Mouse (Mus musculus) thymus, postnatal 0 days (tissue): ENCODE measurements around the gene Lyrm4. TPM values are rescaled to one million over a fixed set of nuclear protein-coding genes. Genes with fewer than 3 reads are reported as not detected.

Experiments
- DNase-seq: peaks from one replicate; pipeline ENCODE4 v3.0.0-alpha.2; 2015; ENCODE audit warnings: low spot score
- polyA plus RNA-seq: library from polyadenylated mRNA; unstranded; fragments of >200 nt; fragmentation: Nextera tagmentation; extraction: Ambion mirVana; gene quantifications from 2 replicates; pipeline ENCODE4 v1.2.1, GENCODE M21; 2015

The Lyrm4 gene
- 23.5 and 25.1 TPM in 2 replicates for polyA plus RNA-seq

DNA sequence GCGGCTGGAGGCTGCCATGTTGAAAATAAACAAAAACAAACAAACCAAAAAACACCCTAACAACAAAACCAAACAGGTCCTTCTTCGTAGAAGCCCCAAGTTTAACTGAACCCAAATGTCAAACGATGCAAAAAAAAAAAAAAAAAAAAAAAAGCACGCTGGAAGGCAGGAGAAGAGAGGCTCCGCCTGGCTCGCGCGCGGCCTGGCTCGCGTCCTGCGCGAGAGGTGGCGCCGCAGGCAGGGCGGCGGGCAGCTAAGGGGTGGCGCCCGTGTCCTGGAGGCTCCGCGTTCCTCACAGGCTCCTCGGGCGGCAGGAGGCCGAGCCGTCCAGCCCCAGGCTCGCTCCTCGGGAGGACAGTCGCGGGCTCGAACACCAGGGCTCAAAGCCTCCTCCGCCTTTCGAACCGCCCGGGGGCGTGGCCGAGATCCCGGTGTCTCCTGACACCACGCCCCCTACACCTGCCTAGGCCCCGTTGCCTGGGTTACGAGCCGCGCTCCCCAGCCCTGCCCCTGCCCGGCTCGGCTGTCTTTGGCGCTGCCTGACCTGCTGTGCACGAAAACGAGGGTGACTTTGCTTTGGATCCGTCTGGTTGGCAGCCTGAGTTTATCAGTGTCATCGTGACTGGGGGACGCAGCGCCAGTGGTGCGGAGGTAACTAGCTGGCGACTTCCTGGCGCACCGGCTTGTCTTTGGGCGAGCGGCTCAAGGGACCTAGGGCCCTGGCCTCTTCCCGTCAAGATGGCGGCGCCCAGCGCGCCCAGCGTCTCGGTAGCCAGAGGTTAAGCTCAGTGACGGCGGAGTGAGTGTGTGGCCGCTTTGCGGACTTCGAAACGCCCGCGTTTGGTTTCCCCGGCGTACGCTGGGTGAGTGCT lies at the start of gene Lyrm4, which contains the start of gene Fars2:
Gene Lyrm4, minus strand, starts transcription at position 384 of the 872 bp plus-strand sequence.
Gene Fars2, plus strand, starts transcription at position 270 of the 872 bp plus-strand sequence.
- peak; percentile 96 for DNase-seq

GRCm38 (mm10) chr13:36163898-36164297 lies 46.6 kb upstream of the Lyrm4 start:
- no peak for DNase-seq

GRCm38 (mm10) chr13:36163411-36163810 lies 46.1 kb upstream of the Lyrm4 start:
- DNase-seq, result no peak

DNA sequence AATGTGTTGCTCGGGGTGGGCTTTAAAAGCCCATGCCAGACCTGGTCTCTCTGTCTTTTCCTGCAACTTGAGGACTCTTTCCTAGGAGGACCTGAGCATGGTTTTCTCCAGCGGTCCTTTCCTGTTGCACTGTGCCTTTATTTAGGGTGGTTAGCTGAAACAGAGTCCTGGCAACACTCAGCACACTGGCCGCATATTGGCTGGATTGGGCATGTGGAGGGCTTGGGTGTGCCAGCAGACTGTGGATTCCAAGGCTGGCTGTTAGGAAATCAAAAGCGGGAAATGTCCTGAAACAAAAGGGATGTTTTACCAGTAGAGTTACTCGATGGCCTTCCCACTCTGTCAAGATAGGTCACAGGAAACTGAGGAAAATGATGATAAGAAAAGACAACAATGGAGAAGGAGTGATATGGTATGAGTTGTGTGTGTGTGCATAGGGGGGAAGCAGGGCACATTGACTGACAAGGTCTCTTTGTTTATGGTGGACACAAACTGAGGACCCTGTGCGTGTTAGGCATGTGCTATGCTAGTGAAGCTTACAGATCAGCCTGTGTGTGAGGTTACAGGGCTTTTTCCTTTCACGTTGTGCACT lies 39.1 kb upstream of the Lyrm4 start:
- DNase-seq, result no peak

GRCm38 (mm10) chr13:36152728-36153498 lies 35.6 kb upstream of the Lyrm4 start:
- DNase-seq, result no peak

GRCm38 (mm10) chr13:36150272-36150671 lies 32.9 kb upstream of the Lyrm4 start:
- DNase-seq, result peak; percentile 2

DNA sequence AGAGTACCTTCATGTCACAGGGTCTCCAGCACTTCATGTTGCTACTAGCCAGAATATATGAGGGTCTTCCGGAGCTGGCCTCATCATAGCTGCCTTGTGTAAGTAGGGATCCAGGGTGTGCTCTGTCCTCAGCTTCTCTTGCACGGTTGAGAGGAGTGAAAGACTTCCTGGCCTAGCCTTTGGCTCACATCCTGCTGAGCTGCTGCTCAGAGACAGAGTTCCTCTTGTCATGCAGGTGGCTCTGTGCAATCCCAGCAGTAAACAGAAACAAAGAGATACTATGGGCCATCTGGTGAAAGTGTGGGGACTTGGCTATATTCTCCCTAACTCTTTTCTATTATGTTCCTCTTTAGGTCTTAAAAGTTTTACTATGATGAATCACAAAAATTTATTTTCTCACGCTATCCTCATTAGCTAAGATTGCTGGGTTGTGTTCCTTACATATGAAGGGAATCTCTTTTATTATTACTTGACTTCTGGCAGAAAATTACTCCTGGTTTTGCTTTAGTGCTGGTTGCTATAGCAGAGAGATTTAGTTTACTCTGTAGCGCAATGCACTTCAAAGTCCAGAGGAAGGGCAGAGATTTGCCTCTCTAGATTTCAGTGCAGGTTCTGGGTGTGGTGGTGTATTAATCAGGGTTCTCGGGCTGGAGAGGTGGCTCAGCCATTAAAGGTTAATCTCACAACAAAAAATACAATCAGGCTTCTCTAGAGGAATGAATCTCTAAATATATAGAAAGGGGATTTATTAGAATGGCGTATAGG lies 32.0 kb upstream of the Lyrm4 start:
- peak; percentile 64 for DNase-seq

DNA sequence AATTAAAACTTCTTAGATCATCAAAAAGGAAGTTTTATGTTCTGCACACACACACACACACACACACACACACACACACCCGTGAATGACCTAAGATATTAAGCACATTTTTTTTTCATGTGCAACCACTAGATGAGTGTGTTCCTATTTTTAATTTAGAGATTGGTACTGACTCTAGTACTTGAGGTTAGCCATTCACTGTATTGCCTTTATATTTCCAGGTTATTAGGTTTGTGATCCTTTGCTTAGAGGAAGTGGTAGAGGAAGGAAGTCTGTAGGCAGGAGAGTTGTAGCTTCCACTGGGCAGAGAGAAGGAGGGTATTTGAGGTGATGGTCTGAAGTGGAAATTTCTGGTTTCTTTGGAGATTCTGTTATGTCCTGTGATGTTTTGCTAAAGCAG lies 28.3 kb upstream of the Lyrm4 start:
- no peak for DNase-seq

GRCm38 (mm10) chr13:36140247-36141016 lies 23.1 kb upstream of the Lyrm4 start:
- no peak for DNase-seq

DNA sequence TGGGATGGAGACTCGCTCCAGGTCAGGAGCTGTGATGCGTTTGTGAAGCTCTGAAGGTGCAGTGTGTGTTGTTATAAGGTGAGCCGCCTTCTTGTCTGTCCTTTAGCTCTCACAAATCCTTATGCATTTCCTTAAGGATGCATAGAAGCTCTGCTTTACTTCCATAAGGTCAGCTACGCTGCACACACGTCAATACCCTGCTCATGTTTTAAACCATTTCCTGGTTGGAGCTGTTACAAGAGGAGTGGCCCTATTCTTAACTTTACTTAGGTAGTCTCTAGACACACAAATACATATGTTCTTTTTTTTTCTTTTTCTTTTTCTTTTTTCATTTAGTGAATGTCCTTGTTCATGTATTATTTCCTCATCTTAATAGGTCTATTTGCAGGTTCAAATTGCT lies 22.4 kb upstream of the Lyrm4 start:
- no peak for DNase-seq

DNA sequence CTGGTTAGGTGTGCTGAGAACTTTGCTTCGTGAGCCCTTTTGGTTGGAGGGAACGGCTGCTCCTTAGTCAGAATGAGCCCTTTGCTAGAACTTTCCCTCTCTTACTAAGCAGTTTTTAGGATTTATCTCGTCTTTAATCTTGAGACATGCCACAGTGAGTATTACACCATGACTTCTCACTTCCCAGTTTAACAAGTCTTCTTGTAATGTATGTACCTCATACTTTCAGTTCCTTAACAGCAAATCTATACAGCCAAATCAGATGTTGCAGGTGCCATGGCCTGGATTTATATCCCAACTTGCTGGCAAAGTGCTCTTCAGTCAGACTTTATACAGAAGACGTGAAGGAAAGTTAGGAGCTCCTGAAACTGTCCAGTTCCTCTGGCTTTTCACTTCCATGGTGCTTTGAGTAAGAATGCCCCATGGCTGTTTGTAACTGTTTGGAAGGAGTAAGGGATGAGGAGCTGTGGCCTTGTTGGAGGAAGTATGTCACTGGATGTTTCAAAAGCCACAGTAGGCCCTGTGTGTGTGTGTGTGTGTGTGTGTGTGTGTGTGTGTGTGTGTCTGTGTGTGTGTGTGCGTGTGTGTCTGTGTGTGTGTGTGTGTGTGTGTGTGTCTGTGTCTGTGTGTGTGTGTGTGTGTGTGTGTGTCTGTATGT lies 14.8 kb upstream of the Lyrm4 start:
- DNase-seq, result no peak

DNA sequence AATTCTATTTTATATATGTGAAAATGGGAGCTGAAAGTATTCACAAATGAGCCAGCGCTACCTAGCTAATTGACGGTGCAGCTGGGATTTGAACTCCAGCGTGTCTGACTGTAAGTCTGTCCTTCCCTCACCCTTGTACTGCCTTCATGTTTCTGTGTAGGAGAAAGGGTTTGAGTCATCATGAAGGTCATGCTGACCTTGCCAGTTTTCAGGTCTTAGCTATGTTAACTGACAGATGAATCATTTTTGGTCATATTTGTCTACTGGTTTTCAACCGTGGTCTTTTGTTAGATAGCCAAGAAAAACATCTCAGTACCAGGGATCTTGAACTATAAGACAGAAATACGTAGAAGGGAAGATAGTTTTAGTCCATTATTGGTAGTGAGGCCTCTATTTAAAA lies 14.1 kb upstream of the Lyrm4 start:
- DNase-seq, result no peak

DNA sequence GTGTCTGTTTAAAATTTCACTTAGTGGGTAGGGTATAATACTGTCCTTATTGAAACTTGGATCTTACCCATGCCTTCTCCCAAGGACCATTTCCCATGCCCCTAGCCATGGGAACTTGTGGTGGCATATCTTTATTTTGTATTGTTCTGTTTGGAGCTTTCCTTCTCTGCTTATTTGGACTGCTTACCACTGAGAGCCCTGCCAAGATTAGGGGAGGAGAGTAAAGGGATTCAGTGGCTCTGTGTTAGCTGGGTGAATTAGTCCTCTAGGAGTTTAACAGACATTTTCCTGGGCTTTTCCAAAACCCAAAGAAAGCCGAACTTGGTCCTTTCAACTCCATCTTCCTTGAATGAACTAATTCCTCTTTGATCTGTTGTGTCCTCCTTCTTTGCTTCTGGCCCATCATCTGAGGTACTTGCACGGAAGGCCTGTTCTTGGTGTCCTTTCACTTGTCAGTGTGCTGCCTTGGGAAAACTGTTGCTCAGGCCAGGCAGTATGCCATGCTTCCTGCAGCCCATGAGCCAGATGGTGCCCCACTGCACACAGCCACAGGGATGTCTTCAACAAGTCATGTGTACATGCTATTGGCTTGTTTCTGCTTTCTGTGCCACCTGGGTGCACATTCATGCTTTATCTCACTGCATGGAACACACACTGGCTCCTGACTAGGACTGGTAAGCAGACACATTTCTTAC lies 12.2 kb upstream of the Lyrm4 start:
- no peak for DNase-seq

DNA sequence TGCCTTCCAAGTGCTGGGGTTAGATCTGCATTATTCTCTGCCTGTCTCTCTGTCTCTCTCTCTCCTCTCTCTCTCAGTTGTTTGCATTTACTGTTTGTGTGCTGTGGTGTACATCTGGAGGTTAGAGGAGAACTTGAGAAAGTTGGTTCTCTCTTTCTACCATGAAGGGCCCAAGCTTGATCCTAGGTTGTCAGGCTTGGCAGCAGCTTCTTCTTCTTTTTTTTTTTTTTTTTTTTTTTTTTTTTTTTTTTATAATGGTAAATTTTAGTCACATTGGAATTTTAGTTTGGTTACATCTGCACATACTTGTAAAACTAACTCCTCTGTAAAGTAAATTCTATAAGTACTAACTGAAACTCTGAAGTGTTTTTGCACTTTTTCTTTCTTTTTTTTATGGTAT lies 3.3 kb upstream of the Lyrm4 start:
- no peak for DNase-seq

- no peak for DNase-seq
Measured at GRCm38 (mm10) chr13:36119684-36120083, 2.4 kb upstream of the Lyrm4 start.

- DNase-seq, result peak; percentile 27
Measured at GRCm38 (mm10) chr13:36116520-36117142, 695 bp downstream of the Lyrm4 start.

DNA sequence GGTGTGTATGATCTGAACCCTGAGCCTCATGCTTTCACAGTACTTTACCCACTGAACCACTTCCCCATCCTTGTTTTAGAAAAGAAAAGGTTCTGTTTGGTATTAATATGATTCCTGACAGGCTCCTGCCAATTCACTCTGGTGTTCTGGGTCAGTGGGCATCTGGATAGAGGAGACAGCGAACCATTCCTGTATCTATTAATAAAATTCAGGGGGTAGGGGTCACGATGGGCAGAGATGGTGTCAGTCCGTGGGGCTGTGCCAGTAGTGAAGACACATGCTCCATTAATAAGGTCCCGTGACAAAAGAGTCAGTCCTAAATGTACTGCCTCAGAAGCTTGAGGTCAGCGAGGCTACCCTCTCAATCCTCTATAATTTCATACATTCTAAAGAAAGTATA lies 4.1 kb downstream of the Lyrm4 start:
- DNase-seq, result no peak

GRCm38 (mm10) chr13:36111331-36111730 lies 6.0 kb downstream of the Lyrm4 start:
- no peak for DNase-seq

DNA sequence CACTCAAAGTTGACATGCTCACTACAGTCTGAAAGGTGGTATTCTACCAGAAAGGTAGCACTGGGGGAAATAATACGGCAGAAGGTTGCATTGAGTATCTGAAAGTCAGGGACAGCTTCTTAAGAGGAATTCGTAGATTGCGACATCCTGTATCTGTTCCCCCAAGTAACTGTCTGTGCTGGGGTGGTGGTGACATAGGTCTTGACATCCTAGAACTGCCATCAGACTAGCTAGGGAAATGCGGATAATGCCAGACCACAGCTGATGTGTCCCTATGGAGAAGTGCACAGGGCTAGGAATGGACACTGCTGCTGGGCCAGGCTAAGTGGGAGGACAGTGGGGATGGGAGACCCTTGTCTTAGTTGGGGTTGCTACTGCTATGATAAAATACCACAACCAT lies 8.8 kb downstream of the Lyrm4 start:
- no peak for DNase-seq
